In the genomic region with DNA sequence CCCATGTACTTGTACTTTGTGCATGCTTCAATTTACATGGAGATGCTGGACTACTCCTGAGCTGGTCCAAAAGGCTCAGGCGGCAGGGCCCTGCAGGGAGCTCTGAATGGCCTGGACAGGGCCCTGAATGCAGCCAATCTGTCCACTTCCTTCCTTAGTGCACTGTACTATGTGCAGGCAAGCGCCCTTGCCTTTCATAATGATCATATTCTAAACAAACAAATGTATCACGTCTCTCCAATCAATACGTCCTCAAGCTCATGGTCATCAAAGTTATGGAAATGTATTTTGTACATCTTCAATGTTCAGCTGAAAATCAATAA, we compare ENCODE assay signal across 20 mouse cellular contexts.
DNase-seq lines count a peak whose midpoint lies in the region; ATAC-seq and TF ChIP-seq lines count a peak whose summit lies in the region.
"Had no signal": no experiment of that assay in that cellular context is flagged by ENCODE, and none has a peak within 500 bp of the region (broad histone marks: within the 10 kb centered on the region; RNA-seq: fewer than 3 reads in every experiment).

No protein-coding gene starts in this region.

- H3K4me1 ChIP-seq in heart, embryonic 12.5 days (replicated peaks): peaks cover 5% of the 10 kb centered on the region; the same call in 1 of the 2 replicates
- peaks cover 7% of the 10 kb centered on the region for H3K4me1 ChIP-seq in neural tube, embryonic 11.5 days (ENCODE audit: control insufficient read depth, insufficient read depth, low read length)
- no peaks in the 10 kb centered on the region for H3K4me1 ChIP-seq in neural tube, embryonic 15.5 days
- no peaks in the 10 kb centered on the region for H3K4me1 ChIP-seq in hindbrain, postnatal 0 days (ENCODE audit: insufficient read depth, low read length)
- H3K4me1 ChIP-seq: liver, embryonic 15.5 days had no signal

- DNase-seq in heart, adult 11 months: peak; percentile 65
- no peak for DNase-seq in neural tube, embryonic 11.5 days (ENCODE audit: low spot score)
- DNase-seq in hindbrain, postnatal 0 days (ENCODE audit: low spot score): no peak
- no peak for DNase-seq in thymus, postnatal 10 days (ENCODE audit: low spot score in 2 of 2)
- no peak for DNase-seq in lung, postnatal 10 days
- DNase-seq: adrenal gland, postnatal 36 days; cerebellum, adult 11-12 months; cerebellum, postnatal 14 days; heart, postnatal 36 days; right cerebral cortex, postnatal 14 days; spleen, adult 18-20 months; thymus, postnatal 4 days had no signal

- no peaks in the 10 kb centered on the region for H3K9me3 ChIP-seq in heart, embryonic 12.5 days (replicated peaks)
- no peaks in the 10 kb centered on the region for H3K9me3 ChIP-seq in neural tube, embryonic 11.5 days (ENCODE audit: control insufficient read depth, low read length)
- H3K9me3 ChIP-seq in neural tube, embryonic 15.5 days (replicated peaks): no peaks in the 10 kb centered on the region
- no peaks in the 10 kb centered on the region for H3K9me3 ChIP-seq in hindbrain, postnatal 0 days (ENCODE audit: low read length)
- H3K9me3 ChIP-seq: embryonic facial prominence, embryonic 15.5 days; G1E; limb, embryonic 15.5 days; liver, embryonic 15.5 days had no signal

- H3K4me3 ChIP-seq in heart, embryonic 12.5 days: no peak overlapping the region
- no peak overlapping the region for H3K4me3 ChIP-seq in neural tube, embryonic 11.5 days (ENCODE audit: low read depth, low read length)
- no peak overlapping the region for H3K4me3 ChIP-seq in neural tube, embryonic 15.5 days (replicated peaks)
- no peak overlapping the region for H3K4me3 ChIP-seq in hindbrain, postnatal 0 days (ENCODE audit: low read length)
- H3K4me3 ChIP-seq: embryonic facial prominence, embryonic 15.5 days; limb, embryonic 15.5 days; liver, embryonic 15.5 days had no signal

- no peaks in the 10 kb centered on the region for H3K36me3 ChIP-seq in heart, embryonic 12.5 days
- no peaks in the 10 kb centered on the region for H3K36me3 ChIP-seq in neural tube, embryonic 11.5 days (ENCODE audit: control insufficient read depth, insufficient read depth, low read length)
- H3K36me3 ChIP-seq in neural tube, embryonic 15.5 days: no peaks in the 10 kb centered on the region
- no peaks in the 10 kb centered on the region for H3K36me3 ChIP-seq in hindbrain, postnatal 0 days (ENCODE audit: insufficient read depth, low read length)
- H3K36me3 ChIP-seq: embryonic facial prominence, embryonic 15.5 days; G1E; limb, embryonic 15.5 days; liver, embryonic 15.5 days had no signal

- ATAC-seq in heart, embryonic 12.5 days (ENCODE audit: insufficient number of reproducible peaks, low FRiP score): no peak
- ATAC-seq in neural tube, embryonic 11.5 days (ENCODE audit: insufficient read depth, low FRiP score, low TSS enrichment): 0 out of 2 replicates have a peak, but pooled peaks have one; percentile 31
- no peak; the same call in 1 of the 2 replicates for ATAC-seq in neural tube, embryonic 15.5 days (ENCODE audit: low FRiP score)
- 0 out of 2 replicates have a peak, but pooled peaks have one; percentile 5 for ATAC-seq in hindbrain, postnatal 0 days
- no peak for ATAC-seq in activated CD4-positive, CD25-positive, alpha-beta regulatory T cell, adult 4 months
- ATAC-seq: intestine, postnatal 0 days had no signal

- no peak overlapping the region for H3K4me2 ChIP-seq in heart, embryonic 12.5 days
- H3K4me2 ChIP-seq in neural tube, embryonic 11.5 days (ENCODE audit: low read depth): no peak overlapping the region
- no peak overlapping the region for H3K4me2 ChIP-seq in neural tube, embryonic 15.5 days
- H3K4me2 ChIP-seq in hindbrain, postnatal 0 days (ENCODE audit: low read depth, low read length): no peak overlapping the region
- H3K4me2 ChIP-seq: embryonic facial prominence, embryonic 15.5 days; limb, embryonic 15.5 days; liver, embryonic 15.5 days had no signal

- WGBS in heart, embryonic 12.5 days: 79% methylated on average over 4 of the region's 4 CpGs
- 80% methylated on average over 4 of the region's 4 CpGs for WGBS in neural tube, embryonic 11.5 days
- WGBS in neural tube, embryonic 15.5 days: 68% methylated on average over 4 of the region's 4 CpGs
- WGBS in hindbrain, postnatal 0 days: 71% methylated on average over 4 of the region's 4 CpGs

- H3K27me3 ChIP-seq in heart, embryonic 12.5 days (replicated peaks): no peaks in the 10 kb centered on the region
- H3K27me3 ChIP-seq in neural tube, embryonic 11.5 days (ENCODE audit: control insufficient read depth, insufficient read depth, low read length): no peaks in the 10 kb centered on the region
- H3K27me3 ChIP-seq in neural tube, embryonic 15.5 days (replicated peaks): no peaks in the 10 kb centered on the region
- H3K27me3 ChIP-seq in hindbrain, postnatal 0 days (ENCODE audit: insufficient read depth, low read length): no peaks in the 10 kb centered on the region
- H3K27me3 ChIP-seq: limb, embryonic 15.5 days; liver, embryonic 15.5 days had no signal

- no peak for TF ChIP-seq CTCF in hindbrain, postnatal 0 days (IDR thresholded peaks at IDR 0.05; ENCODE audit: low read depth)

- no peak overlapping the region for H3K27ac ChIP-seq in heart, embryonic 12.5 days (ENCODE audit: poor library complexity, severe bottlenecking)
- H3K27ac ChIP-seq in neural tube, embryonic 11.5 days (ENCODE audit: low read depth, low read length): no peak overlapping the region
- H3K27ac ChIP-seq in neural tube, embryonic 15.5 days (replicated peaks): no peak overlapping the region
- no peak overlapping the region for H3K27ac ChIP-seq in hindbrain, postnatal 0 days
- H3K27ac ChIP-seq: embryonic facial prominence, embryonic 15.5 days; limb, embryonic 15.5 days; liver, embryonic 15.5 days had no signal

- no peak overlapping the region for H3K9ac ChIP-seq in heart, embryonic 12.5 days
- H3K9ac ChIP-seq in neural tube, embryonic 11.5 days (ENCODE audit: low read length): no peak overlapping the region
- no peak overlapping the region for H3K9ac ChIP-seq in neural tube, embryonic 15.5 days (replicated peaks)
- H3K9ac ChIP-seq in hindbrain, postnatal 0 days (replicated peaks; ENCODE audit: low read length): no peak overlapping the region
- H3K9ac ChIP-seq: embryonic facial prominence, embryonic 15.5 days; limb, embryonic 15.5 days; liver, embryonic 15.5 days had no signal

Comparison
In these comparisons a context has a peak if more than half of its experiments do, and no peak if none do; other contexts are left out.
1. ATAC-seq: peak in neural tube, embryonic 11.5 days (single experiment) and hindbrain, postnatal 0 days (single experiment); none in heart, embryonic 12.5 days (single experiment), neural tube, embryonic 15.5 days (single experiment) and activated CD4-positive, CD25-positive, alpha-beta regulatory T cell, adult 4 months (single experiment).